Mouse (Mus musculus): ENCODE measurements around the gene Bicc1. TPM values are rescaled to one million over a fixed set of nuclear protein-coding genes. Genes with fewer than 3 reads are reported as not detected.

Bicc1 gene
- total RNA-seq, 1 experiment = 1.8 TPM

- TF ChIP-seq ZNF384 (IDR thresholded peaks at IDR 0.05; ENCODE audit: low read depth, low read length) (no peak), CHD2 (IDR thresholded peaks at IDR 0.05; ENCODE audit: low read depth, low read length) (no peak), HCFC1 (IDR thresholded peaks at IDR 0.05; ENCODE audit: borderline replicate concordance, insufficient read depth, low read length) (no peak), ZC3H11A (IDR thresholded peaks at IDR 0.05; ENCODE audit: borderline replicate concordance, low read depth, low read length) (no peak), MAFK (IDR thresholded peaks at IDR 0.05; ENCODE audit: insufficient read depth, low read depth, low read length) (no peak)
- Histone ChIP-seq H3K27ac (ENCODE audit: insufficient read depth, low read depth, low read length, poor library complexity, severe bottlenecking) (no peak overlapping the region), H3K4me3 (ENCODE audit: insufficient read depth in 1 of 2, low read depth in 1 of 2, low read length in 2 of 2, poor library complexity in 1 of 2, severe bottlenecking in 1 of 2) (no peak overlapping the region), H3K9ac (ENCODE audit: insufficient read depth, low read depth, low read length, poor library complexity, severe bottlenecking) (no peak overlapping the region), H3K9me3 (ENCODE audit: control insufficient read depth, insufficient read depth, low read depth, low read length) (no peaks in the 10 kb centered on the region), H3K36me3 (ENCODE audit: control insufficient read depth, insufficient read depth, low read length, poor library complexity, severe bottlenecking) (no peaks in the 10 kb centered on the region), H3K4me1 (ENCODE audit: control insufficient read depth in 2 of 2, insufficient read depth in 2 of 2, low read length in 2 of 2, poor library complexity in 1 of 2) (no peaks in the 10 kb centered on the region)
- no peak for DNase-seq (ENCODE audit: low read depth, low spot score)
- in situ Hi-C loops (cut with MboI; ENCODE audit: low sequenced_read_pairs in 2 of 2, unreplicated experiment in 2 of 2) = no loop called here
Observed at GRCm38 (mm10) chr10:70902751-70903485, 256.6 kb downstream of the Bicc1 start.

GRCm38 (mm10) chr10:70901193-70901875 is 258.2 kb downstream of the Bicc1 start:
- in situ Hi-C loops (cut with MboI; ENCODE audit: low sequenced_read_pairs in 2 of 2, unreplicated experiment in 2 of 2) = no loop called here
- Histone ChIP-seq H3K4me3 (ENCODE audit: insufficient read depth in 1 of 2, low read depth in 1 of 2, low read length in 2 of 2, poor library complexity in 1 of 2, severe bottlenecking in 1 of 2) (no peak overlapping the region), H3K36me3 (ENCODE audit: control insufficient read depth, insufficient read depth, low read length, poor library complexity, severe bottlenecking) (no peaks in the 10 kb centered on the region), H3K9me3 (ENCODE audit: control insufficient read depth, insufficient read depth, low read depth, low read length) (no peaks in the 10 kb centered on the region), H3K27ac (ENCODE audit: insufficient read depth, low read depth, low read length, poor library complexity, severe bottlenecking) (no peak overlapping the region), H3K9ac (ENCODE audit: insufficient read depth, low read depth, low read length, poor library complexity, severe bottlenecking) (no peak overlapping the region), H3K4me1 (ENCODE audit: control insufficient read depth in 2 of 2, insufficient read depth in 2 of 2, low read length in 2 of 2, poor library complexity in 1 of 2) (no peaks in the 10 kb centered on the region)
- TF ChIP-seq HCFC1 (IDR thresholded peaks at IDR 0.05; ENCODE audit: borderline replicate concordance, insufficient read depth, low read length) (no peak), ZC3H11A (IDR thresholded peaks at IDR 0.05; ENCODE audit: borderline replicate concordance, low read depth, low read length) (no peak), ZNF384 (IDR thresholded peaks at IDR 0.05; ENCODE audit: low read depth, low read length) (no peak), CHD2 (IDR thresholded peaks at IDR 0.05; ENCODE audit: low read depth, low read length) (no peak)
- no peak for DNase-seq (ENCODE audit: low read depth, low spot score)

- no peak for TF ChIP-seq ZNF384 (IDR thresholded peaks at IDR 0.05; ENCODE audit: low read depth, low read length)
- no peak for TF ChIP-seq MAFK (IDR thresholded peaks at IDR 0.05; ENCODE audit: insufficient read depth, low read depth, low read length)
- no peak for TF ChIP-seq ZC3H11A (IDR thresholded peaks at IDR 0.05; ENCODE audit: borderline replicate concordance, low read depth, low read length)
- no peak for TF ChIP-seq CHD2 (IDR thresholded peaks at IDR 0.05; ENCODE audit: low read depth, low read length)
- no peak for TF ChIP-seq HCFC1 (IDR thresholded peaks at IDR 0.05; ENCODE audit: borderline replicate concordance, insufficient read depth, low read length)
- no peak overlapping the region for H3K27ac ChIP-seq (ENCODE audit: insufficient read depth, low read depth, low read length, poor library complexity, severe bottlenecking)
- in situ Hi-C loops (cut with MboI; ENCODE audit: low sequenced_read_pairs in 2 of 2, unreplicated experiment in 2 of 2) = no loop called here
Observed at GRCm38 (mm10) chr10:70895891-70896290, 263.6 kb downstream of the Bicc1 start.

GRCm38 (mm10) chr10:70878046-70878445 is 281.5 kb downstream of the Bicc1 start:
- DNase-seq (ENCODE audit: low read depth, low spot score) = no peak
- H3K36me3 ChIP-seq (ENCODE audit: control insufficient read depth, insufficient read depth, low read length, poor library complexity, severe bottlenecking) = no peaks in the 10 kb centered on the region
- TF ChIP-seq ZNF384 (IDR thresholded peaks at IDR 0.05; ENCODE audit: low read depth, low read length) (no peak), CHD2 (IDR thresholded peaks at IDR 0.05; ENCODE audit: low read depth, low read length) (0 out of 2 replicates have a peak, but pooled peaks have one; percentile 25)
- no peak overlapping the region for H3K4me3 ChIP-seq (ENCODE audit: insufficient read depth in 1 of 2, low read depth in 1 of 2, low read length in 2 of 2, poor library complexity in 1 of 2, severe bottlenecking in 1 of 2)
- H3K27ac ChIP-seq (ENCODE audit: insufficient read depth, low read depth, low read length, poor library complexity, severe bottlenecking) = peak overlapping the region; percentile 66; the same call in 1 of the 2 replicates
- peaks cover 0 to 2% of the 10 kb centered on the region in 2 experiments; a peak in 1 of 4 replicates for H3K4me1 ChIP-seq (ENCODE audit: control insufficient read depth in 2 of 2, insufficient read depth in 2 of 2, low read length in 2 of 2, poor library complexity in 1 of 2)
- no peaks in the 10 kb centered on the region for H3K9me3 ChIP-seq (ENCODE audit: control insufficient read depth, insufficient read depth, low read depth, low read length)
- H3K9ac ChIP-seq (ENCODE audit: insufficient read depth, low read depth, low read length, poor library complexity, severe bottlenecking) = no peak overlapping the region
- in situ Hi-C loops (cut with MboI; ENCODE audit: low sequenced_read_pairs in 2 of 2, unreplicated experiment in 2 of 2) = no loop called here

More at GRCm38 (mm10) chr10:70895891-70896290, 263.6 kb downstream of the Bicc1 start:
- Histone ChIP-seq H3K9me3 (ENCODE audit: control insufficient read depth, insufficient read depth, low read depth, low read length) (peaks cover 20% of the 10 kb centered on the region), H3K4me3 (ENCODE audit: insufficient read depth in 1 of 2, low read depth in 1 of 2, low read length in 2 of 2, poor library complexity in 1 of 2, severe bottlenecking in 1 of 2) (no peak overlapping the region), H3K4me1 (ENCODE audit: control insufficient read depth in 2 of 2, insufficient read depth in 2 of 2, low read length in 2 of 2, poor library complexity in 1 of 2) (no peaks in the 10 kb centered on the region), H3K9ac (ENCODE audit: insufficient read depth, low read depth, low read length, poor library complexity, severe bottlenecking) (no peak overlapping the region), H3K36me3 (ENCODE audit: control insufficient read depth, insufficient read depth, low read length, poor library complexity, severe bottlenecking) (no peaks in the 10 kb centered on the region; the same call in 1 of the 2 replicates)
- no peak for DNase-seq (ENCODE audit: low read depth, low spot score)

All from ES-E14 (cell line).